Mouse (Mus musculus): ENCODE measurements around the gene Zfp273. TPM values are rescaled to one million over a fixed set of nuclear protein-coding genes. Genes with fewer than 3 reads are reported as not detected.
A peak's percentile ranks its signal among the peaks of the same experiment; 100 is the strongest.
"Not testable (repeated sequence)": the region's sequence is repeated elsewhere in the genome, so short reads cannot be mapped to it uniquely, and the experiment has no call there.

Zfp273 gene
- polyA plus RNA-seq (2015; fragmentation: Nextera tagmentation; extraction: Ambion mirVana) = 13.9 and 14.0 TPM in 2 replicates

DNA sequence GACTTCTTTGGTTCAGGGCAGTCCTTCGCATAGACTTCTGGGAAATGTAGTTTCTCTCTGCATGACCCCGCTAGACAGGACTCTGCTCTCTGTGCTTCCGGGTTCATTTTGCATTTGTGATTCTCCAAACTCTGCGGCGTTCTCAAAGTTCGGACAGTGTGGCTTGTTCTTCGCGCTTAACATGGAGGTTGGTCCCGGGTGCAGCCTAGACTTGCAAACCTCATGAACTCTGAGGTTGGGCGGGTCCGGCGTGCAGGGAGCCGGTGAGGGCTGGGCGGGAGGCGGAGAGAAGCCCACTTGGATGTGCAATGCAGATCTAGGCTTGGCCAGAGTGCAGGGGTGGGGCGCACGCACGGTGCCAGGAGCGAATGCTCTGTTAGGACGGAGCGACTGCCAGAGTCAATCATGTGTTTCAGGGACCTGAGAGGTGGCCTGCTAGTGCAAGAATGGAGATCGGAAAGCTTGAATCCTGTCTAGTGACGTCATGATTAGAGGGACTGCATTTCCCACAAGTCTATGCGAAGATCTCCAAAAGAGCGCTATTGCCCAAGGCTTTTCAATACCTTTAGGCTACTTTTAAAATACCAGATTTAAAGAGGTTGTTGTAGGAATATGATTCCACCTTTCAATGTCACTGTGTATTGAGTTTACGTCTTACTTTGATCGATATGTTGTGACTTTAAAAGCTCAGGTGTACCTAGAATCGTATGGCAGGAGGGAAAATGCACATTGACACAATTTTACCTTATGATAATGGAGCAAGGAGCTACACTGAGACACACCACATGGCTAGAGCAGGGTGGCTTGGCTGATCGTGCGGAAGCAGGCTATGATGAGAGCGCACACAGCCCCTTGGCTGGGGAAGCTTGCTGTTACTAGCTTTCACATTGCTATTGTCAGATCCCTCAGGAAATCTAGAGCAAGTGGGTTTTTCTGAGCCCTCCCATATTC, at the start of gene Zfp273:
Zfp273 (plus strand) TSS at position 31 of the 951 bp plus-strand sequence.
- H3K9ac ChIP-seq (replicated peaks) = peak within 1 kb of the TSS; percentile 61
- H3K4me3 ChIP-seq = peak within 1 kb of the TSS; percentile 76
- peaks cover 9% of the 10 kb centered on the region for H3K9me3 ChIP-seq
- H3K4me2 ChIP-seq (replicated peaks) = peak within 1 kb of the TSS; percentile 63
- H3K27me3 ChIP-seq = no peaks in the 10 kb centered on the region
- peaks cover 15% of the 10 kb centered on the region for H3K36me3 ChIP-seq
- WGBS = 4% methylated on average over 31 of the region's 31 CpGs
- H3K4me1 ChIP-seq = peaks cover 3% of the 10 kb centered on the region; the same call in 1 of the 2 replicates
- H3K27ac ChIP-seq (replicated peaks) = peak within 1 kb of the TSS; percentile 87
- peak; percentile 95 for ATAC-seq (replicated peaks)

GRCm38 (mm10) chr13:67779265-67780221, 34.0 kb upstream of the Zfp273 start, which contains the start of gene Zfp493:
Zfp493 (plus strand) TSS chr13:67779693.
- Histone ChIP-seq H3K4me2 (replicated peaks) (peak within 1 kb of the TSS; percentile 70), H3K27me3 (no peaks in the 10 kb centered on the region), H3K27ac (replicated peaks) (no peak within 1 kb of the TSS), H3K9me3 (no peaks in the 10 kb centered on the region), H3K4me1 (peaks cover 9% of the 10 kb centered on the region), H3K9ac (replicated peaks) (peak within 1 kb of the TSS; percentile 71), H3K36me3 (no peaks in the 10 kb centered on the region), H3K4me3 (peak within 1 kb of the TSS; percentile 74)
- peak; percentile 98 for ATAC-seq (replicated peaks)
- WGBS = 9% methylated on average over 26 of the region's 26 CpGs

DNA sequence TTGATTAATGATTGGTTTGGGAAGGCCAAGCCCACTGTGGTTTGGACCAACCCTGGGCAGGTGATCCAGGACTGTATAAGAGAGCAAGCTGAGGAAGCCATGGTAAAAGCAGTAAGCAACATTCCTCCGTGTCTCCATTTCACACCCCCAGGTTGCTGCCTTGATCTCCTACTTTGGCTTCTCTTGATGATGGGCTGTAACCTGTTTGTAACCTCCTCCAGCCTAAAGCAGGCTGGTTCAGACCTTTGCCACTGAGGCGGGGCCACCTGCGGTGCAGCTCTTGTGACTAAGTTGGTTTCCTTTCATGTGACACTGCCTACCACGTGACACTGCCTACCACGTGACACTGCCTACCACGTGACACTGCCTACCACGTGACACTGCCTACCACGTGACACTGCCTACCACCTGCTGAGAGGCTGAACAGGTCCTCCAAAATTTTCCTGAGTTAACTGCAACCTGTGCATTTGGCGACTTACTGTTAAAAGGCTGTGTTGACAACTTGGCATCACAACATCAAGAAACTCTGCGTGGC, 21.6 kb upstream of the Zfp273 start:
- no peaks in the 10 kb centered on the region for H3K4me1 ChIP-seq
- H3K36me3 ChIP-seq = peaks cover 7% of the 10 kb centered on the region; the same call in 1 of the 2 replicates
- WGBS = 89% methylated on average over 10 of the region's 10 CpGs
- no peaks in the 10 kb centered on the region for H3K27me3 ChIP-seq
- no peak overlapping the region for H3K9ac ChIP-seq (replicated peaks)
- no peaks in the 10 kb centered on the region for H3K9me3 ChIP-seq
- ATAC-seq (replicated peaks) = no peak
- H3K4me2 ChIP-seq (replicated peaks) = no peak overlapping the region
- no peak overlapping the region for H3K27ac ChIP-seq (replicated peaks)
- H3K4me3 ChIP-seq = no peak overlapping the region

GRCm38 (mm10) chr13:67798618-67799017, 14.9 kb upstream of the Zfp273 start:
- ATAC-seq (replicated peaks) = no peak
- 39% methylated on average over 3 of the region's 3 CpGs for WGBS
- H3K9ac ChIP-seq (replicated peaks) = no peak overlapping the region

GRCm38 (mm10) chr13:67799151-67799550, 14.4 kb upstream of the Zfp273 start:
- 71% methylated on average over 3 of the region's 3 CpGs for WGBS
- not testable (repeated sequence) for ATAC-seq (replicated peaks)

More at GRCm38 (mm10) chr13:67798618-67799017, 14.9 kb upstream of the Zfp273 start:
- Histone ChIP-seq H3K4me1 (no peaks in the 10 kb centered on the region), H3K4me2 (replicated peaks) (no peak overlapping the region), H3K27ac (replicated peaks) (no peak overlapping the region), H3K36me3 (no peaks in the 10 kb centered on the region), H3K4me3 (no peak overlapping the region), H3K27me3 (no peaks in the 10 kb centered on the region), H3K9me3 (no peaks in the 10 kb centered on the region)

DNA sequence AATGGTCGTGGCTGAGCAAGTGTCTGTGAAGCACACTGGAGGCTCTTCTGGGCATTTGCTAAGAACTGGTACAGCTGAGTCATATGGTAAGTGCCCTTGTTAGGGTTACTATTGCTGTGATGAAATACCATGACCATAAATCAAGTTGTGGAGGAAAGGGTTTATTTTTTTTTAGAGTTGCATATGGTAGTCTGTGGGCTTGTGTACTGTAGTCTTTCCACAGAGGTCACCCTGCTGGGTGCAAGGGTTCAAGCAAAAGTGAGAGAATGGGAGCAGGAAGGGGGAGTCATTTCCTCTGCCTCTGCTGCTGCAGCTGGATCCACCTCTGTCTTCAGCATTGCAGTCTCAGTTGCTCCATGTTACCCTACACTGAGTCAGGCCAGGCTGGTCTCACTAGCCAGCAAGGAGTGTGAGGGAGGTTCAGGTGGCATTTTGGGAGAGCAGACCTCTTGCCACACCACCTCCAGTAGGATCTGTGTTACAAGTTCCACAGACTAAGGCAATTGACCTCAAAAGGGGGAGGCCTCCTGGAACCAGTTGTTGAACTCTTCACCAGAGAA, 1.8 kb upstream of the Zfp273 start:
- WGBS = 65% methylated on average over 1 of the region's 1 CpGs
- H3K4me2 ChIP-seq (replicated peaks) = no peak overlapping the region
- 0 out of 2 replicates have a peak, but pooled peaks cover 3% of the 10 kb centered on the region for H3K36me3 ChIP-seq
- no peaks in the 10 kb centered on the region for H3K9me3 ChIP-seq
- H3K27me3 ChIP-seq = no peaks in the 10 kb centered on the region
- H3K4me3 ChIP-seq = no peak overlapping the region
- no peak for ATAC-seq (replicated peaks)
- no peak overlapping the region for H3K27ac ChIP-seq (replicated peaks)
- H3K9ac ChIP-seq (replicated peaks) = no peak overlapping the region
- peaks cover 3% of the 10 kb centered on the region; the same call in 1 of the 2 replicates for H3K4me1 ChIP-seq

More at GRCm38 (mm10) chr13:67799151-67799550, 14.4 kb upstream of the Zfp273 start:
- not testable (repeated sequence) for H3K27ac ChIP-seq (replicated peaks); H3K27me3 ChIP-seq; H3K36me3 ChIP-seq; H3K4me3 ChIP-seq; H3K9me3 ChIP-seq; H3K4me1 ChIP-seq; H3K4me2 ChIP-seq (replicated peaks); H3K9ac ChIP-seq (replicated peaks)

- WGBS = 80% methylated on average over 8 of the region's 8 CpGs
- H3K4me1 ChIP-seq = peaks cover 3% of the 10 kb centered on the region; the same call in 1 of the 2 replicates
- H3K27ac ChIP-seq (replicated peaks) = peak overlapping the region; percentile 87; the same call in 1 of the 2 replicates
- H3K36me3 ChIP-seq = peaks cover 8% of the 10 kb centered on the region
- no peak for ATAC-seq (replicated peaks)
- H3K27me3 ChIP-seq = no peaks in the 10 kb centered on the region
- H3K9ac ChIP-seq (replicated peaks) = no peak overlapping the region
- peak overlapping the region; percentile 76 for H3K4me3 ChIP-seq
- H3K4me2 ChIP-seq (replicated peaks) = peak overlapping the region; percentile 63
- H3K9me3 ChIP-seq = peaks cover 5% of the 10 kb centered on the region
Observed at GRCm38 (mm10) chr13:67812961-67813709, 405 bp upstream of the Zfp273 start.

GRCm38 (mm10) chr13:67818636-67819035, 5.1 kb downstream of the Zfp273 start:
- 93% methylated on average over 1 of the region's 1 CpGs for WGBS
- no peak overlapping the region for H3K4me2 ChIP-seq (replicated peaks)
- no peak overlapping the region for H3K4me3 ChIP-seq
- peaks cover 17% of the 10 kb centered on the region for H3K9me3 ChIP-seq
- H3K4me1 ChIP-seq = peaks cover 3% of the 10 kb centered on the region; the same call in 1 of the 2 replicates
- H3K36me3 ChIP-seq = peaks cover 40% of the 10 kb centered on the region
- H3K27me3 ChIP-seq = no peaks in the 10 kb centered on the region
- no peak for ATAC-seq (replicated peaks)
- H3K9ac ChIP-seq (replicated peaks) = no peak overlapping the region
- H3K27ac ChIP-seq (replicated peaks) = no peak overlapping the region

DNA sequence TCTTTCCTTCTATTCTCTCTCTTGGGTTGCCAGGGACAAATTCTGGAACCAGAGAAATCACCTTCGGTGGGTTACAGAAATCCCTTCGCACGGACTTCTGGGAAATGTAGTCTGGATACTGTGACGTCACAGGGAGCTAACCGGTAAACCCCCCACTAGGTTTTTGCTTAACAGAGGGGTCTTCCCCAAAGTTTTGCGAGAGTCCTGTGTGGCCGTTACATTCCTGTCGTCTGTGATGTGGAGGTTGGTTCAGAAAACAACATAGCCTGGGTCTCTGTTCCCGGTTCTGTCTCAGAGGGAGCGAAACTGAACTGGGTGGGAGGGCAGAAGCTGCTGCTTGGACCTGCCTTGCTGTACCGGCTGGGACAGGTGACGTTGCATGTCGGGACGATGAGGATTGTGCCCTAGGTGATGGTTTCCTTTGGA, 17.4 kb downstream of the Zfp273 start, which contains the start of gene Gm10037:
Gm10037 (plus strand) TSS at position 196 of the 426 bp plus-strand sequence.
- peak within 1 kb of the TSS; percentile 66 for H3K4me2 ChIP-seq (replicated peaks)
- ATAC-seq (replicated peaks) = peak; percentile 81
- H3K36me3 ChIP-seq = peaks cover 8% of the 10 kb centered on the region
- peak within 1 kb of the TSS; percentile 55 for H3K4me3 ChIP-seq
- H3K9me3 ChIP-seq = peaks cover 8% of the 10 kb centered on the region; the same call in 1 of the 2 replicates
- peak within 1 kb of the TSS; percentile 64 for H3K9ac ChIP-seq (replicated peaks)
- peaks cover 4% of the 10 kb centered on the region; the same call in 1 of the 2 replicates for H3K4me1 ChIP-seq
- H3K27ac ChIP-seq (replicated peaks) = peak within 1 kb of the TSS; percentile 41; the same call in 1 of the 2 replicates
- 3% methylated on average over 14 of the region's 14 CpGs for WGBS
- no peaks in the 10 kb centered on the region for H3K27me3 ChIP-seq

GRCm38 (mm10) chr13:67833137-67833536, 19.6 kb downstream of the Zfp273 start:
- not testable (repeated sequence) for H3K36me3 ChIP-seq; H3K9ac ChIP-seq (replicated peaks); ATAC-seq (replicated peaks); H3K27me3 ChIP-seq; H3K27ac ChIP-seq (replicated peaks); H3K4me1 ChIP-seq; H3K9me3 ChIP-seq; H3K4me2 ChIP-seq (replicated peaks); H3K4me3 ChIP-seq
